Mouse (Mus musculus): ENCODE results near the gene Ucp2. TPM values are rescaled to one million over a fixed set of nuclear protein-coding genes. Genes with fewer than 3 reads are reported as not detected.
A peak's percentile ranks its signal among the peaks of the same experiment; 100 is the strongest.

Gene Ucp2
- polyA plus RNA-seq, 1 experiment from 2014 or later: 617 TPM

DNA sequence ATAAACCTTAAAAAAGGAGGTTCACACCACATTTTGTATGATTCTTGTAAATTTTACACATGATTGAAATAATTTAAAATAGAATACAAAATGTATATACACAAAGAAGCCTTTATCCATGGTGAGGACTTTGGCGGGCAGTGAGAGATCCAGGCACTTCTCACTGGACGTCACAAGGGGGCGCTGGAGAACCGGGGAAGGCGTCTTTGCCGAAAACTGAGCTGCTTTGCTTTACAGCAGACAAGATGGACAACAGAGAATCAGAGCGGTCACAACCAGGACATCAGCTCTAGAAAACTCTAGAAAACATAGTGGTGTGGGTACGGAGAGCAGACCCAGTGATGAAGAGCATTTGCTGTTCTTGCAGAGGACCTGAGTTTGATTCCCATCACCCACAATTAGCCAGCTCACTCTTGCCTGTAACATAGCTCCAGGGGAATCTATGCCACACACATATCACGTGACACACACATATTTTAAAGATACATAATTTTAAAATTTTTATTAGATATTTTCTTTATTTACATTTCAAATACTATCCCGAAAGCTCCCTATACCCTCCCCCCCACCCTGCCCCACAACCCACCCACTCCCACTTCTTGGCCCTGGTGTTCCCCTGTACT lies 27.6 kb downstream of the Ucp2 start:
- ATAC-seq (peak; percentile 75), DNase-seq (ENCODE audit: low spot score) (peak; percentile 90)
- no peak overlapping the region for H3K9ac ChIP-seq (replicated peaks; ENCODE audit: low read depth)
- H3K27ac ChIP-seq (ENCODE audit: low read length): no peak overlapping the region
- no peaks in the 10 kb centered on the region for H3K36me3 ChIP-seq (ENCODE audit: insufficient read depth, low read length)
- no peaks in the 10 kb centered on the region for H3K27me3 ChIP-seq (replicated peaks; ENCODE audit: insufficient read depth, low read length)
- H3K9me3 ChIP-seq (ENCODE audit: low read length): no peaks in the 10 kb centered on the region
- TF ChIP-seq CTCF (IDR thresholded peaks at IDR 0.05) (peak; percentile 96), EP300 (IDR thresholded peaks at IDR 0.05) (no peak)
- 16% methylated on average over 10 of the region's 10 CpGs for WGBS
- H3K4me2 ChIP-seq (replicated peaks; ENCODE audit: low read depth, low read length): no peak overlapping the region; the same call in 1 of the 2 replicates
- no peak overlapping the region for H3K4me3 ChIP-seq (ENCODE audit: low read depth, low read length)
- no peaks in the 10 kb centered on the region for H3K4me1 ChIP-seq (ENCODE audit: insufficient read depth, low read depth, low read length)

DNA sequence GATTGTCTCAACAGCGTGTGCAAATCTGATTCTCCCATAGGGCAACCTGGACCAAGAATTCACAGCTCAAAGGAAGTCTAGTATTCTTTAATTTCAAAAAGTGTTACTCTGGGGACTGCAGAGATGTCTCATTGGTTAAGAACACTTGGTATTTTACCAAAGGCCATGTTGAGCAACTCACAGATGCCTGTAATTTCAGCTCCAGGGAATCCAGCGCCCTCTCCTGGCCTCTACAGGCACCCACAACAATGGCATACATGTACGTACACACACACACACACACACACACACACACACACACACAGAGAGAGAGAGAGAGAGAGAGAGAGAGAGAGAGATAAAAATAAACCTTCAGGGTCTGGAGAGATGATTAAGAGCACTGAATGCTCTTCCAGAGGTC lies 29.1 kb downstream of the Ucp2 start:
- Histone ChIP-seq H3K4me3 (ENCODE audit: low read depth, low read length) (no peak overlapping the region), H3K4me1 (ENCODE audit: insufficient read depth, low read depth, low read length) (no peaks in the 10 kb centered on the region), H3K9ac (replicated peaks; ENCODE audit: low read depth) (no peak overlapping the region), H3K9me3 (ENCODE audit: low read length) (no peaks in the 10 kb centered on the region), H3K27ac (ENCODE audit: low read length) (no peak overlapping the region), H3K27me3 (replicated peaks; ENCODE audit: insufficient read depth, low read length) (no peaks in the 10 kb centered on the region), H3K4me2 (replicated peaks; ENCODE audit: low read depth, low read length) (no peak overlapping the region), H3K36me3 (ENCODE audit: insufficient read depth, low read length) (no peaks in the 10 kb centered on the region)
- WGBS: 68% methylated on average over 3 of the region's 3 CpGs
- DNase-seq (ENCODE audit: low spot score) (no peak), ATAC-seq (no peak)
- TF ChIP-seq CTCF (IDR thresholded peaks at IDR 0.05): no peak
- TF ChIP-seq EP300 (IDR thresholded peaks at IDR 0.05): no peak

DNA sequence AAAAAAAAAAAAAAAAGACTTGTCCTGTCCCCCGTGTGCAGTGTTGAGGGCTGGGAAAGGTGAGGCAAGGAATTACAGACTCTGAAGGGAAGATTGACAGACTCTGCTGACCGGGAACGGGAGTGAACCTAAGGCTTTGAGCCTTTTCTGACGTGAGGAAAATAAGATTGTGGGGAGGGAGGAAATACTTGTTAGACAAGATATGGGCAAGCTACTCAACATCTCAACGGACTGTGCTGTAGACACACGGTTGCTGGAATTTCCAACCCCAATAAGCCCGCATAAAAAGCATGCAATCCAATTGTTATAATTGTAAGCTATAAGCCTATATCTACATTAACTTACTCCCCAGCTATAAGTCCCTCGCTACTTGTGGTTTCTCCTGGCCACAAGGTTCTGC lies 31.5 kb downstream of the Ucp2 start:
- Histone ChIP-seq H3K4me2 (replicated peaks; ENCODE audit: low read depth, low read length) (no peak overlapping the region), H3K27ac (ENCODE audit: low read length) (no peak overlapping the region), H3K9me3 (ENCODE audit: low read length) (no peaks in the 10 kb centered on the region), H3K27me3 (replicated peaks; ENCODE audit: insufficient read depth, low read length) (no peaks in the 10 kb centered on the region), H3K4me1 (ENCODE audit: insufficient read depth, low read depth, low read length) (no peaks in the 10 kb centered on the region), H3K4me3 (ENCODE audit: low read depth, low read length) (no peak overlapping the region), H3K9ac (replicated peaks; ENCODE audit: low read depth) (no peak overlapping the region), H3K36me3 (ENCODE audit: insufficient read depth, low read length) (no peaks in the 10 kb centered on the region)
- DNase-seq (ENCODE audit: low spot score): no peak
- 56% methylated on average over 8 of the region's 8 CpGs for WGBS
- no peak for ATAC-seq
- no peak for TF ChIP-seq EP300 (IDR thresholded peaks at IDR 0.05)
- no peak for TF ChIP-seq CTCF (IDR thresholded peaks at IDR 0.05)

DNA sequence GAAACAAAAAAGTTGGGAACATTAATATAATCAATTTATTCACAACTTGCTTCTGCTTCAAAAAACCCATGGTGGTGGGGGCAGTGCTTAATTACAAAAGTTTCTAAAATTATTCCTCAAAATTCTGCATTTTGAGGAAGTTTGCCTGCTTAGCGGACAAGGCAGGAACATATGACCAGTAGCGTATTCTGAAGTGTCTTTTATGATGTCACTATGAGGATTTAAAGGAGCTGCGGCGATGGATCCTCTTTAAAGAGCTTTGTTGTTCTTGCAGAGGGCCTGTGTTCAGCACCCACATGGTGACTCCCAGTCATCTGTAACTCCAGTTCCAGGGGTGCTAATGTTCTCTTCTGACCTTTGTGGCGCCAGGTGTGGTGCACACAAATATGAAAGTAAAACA lies 37.6 kb downstream of the Ucp2 start:
- DNase-seq (ENCODE audit: low spot score) (no peak), ATAC-seq (no peak)
- H3K9ac ChIP-seq (replicated peaks; ENCODE audit: low read depth): no peak overlapping the region
- no peaks in the 10 kb centered on the region for H3K36me3 ChIP-seq (ENCODE audit: insufficient read depth, low read length)
- no peak overlapping the region for H3K4me2 ChIP-seq (replicated peaks; ENCODE audit: low read depth, low read length)
- 89% methylated on average over 5 of the region's 5 CpGs for WGBS
- H3K27ac ChIP-seq (ENCODE audit: low read length): no peak overlapping the region
- no peaks in the 10 kb centered on the region for H3K9me3 ChIP-seq (ENCODE audit: low read length)
- TF ChIP-seq CTCF (IDR thresholded peaks at IDR 0.05) (no peak), EP300 (IDR thresholded peaks at IDR 0.05) (no peak)
- H3K4me3 ChIP-seq (ENCODE audit: low read depth, low read length): no peak overlapping the region
- H3K27me3 ChIP-seq (replicated peaks; ENCODE audit: insufficient read depth, low read length): no peaks in the 10 kb centered on the region
- H3K4me1 ChIP-seq (ENCODE audit: insufficient read depth, low read depth, low read length): no peaks in the 10 kb centered on the region; the same call in 1 of the 2 replicates

DNA sequence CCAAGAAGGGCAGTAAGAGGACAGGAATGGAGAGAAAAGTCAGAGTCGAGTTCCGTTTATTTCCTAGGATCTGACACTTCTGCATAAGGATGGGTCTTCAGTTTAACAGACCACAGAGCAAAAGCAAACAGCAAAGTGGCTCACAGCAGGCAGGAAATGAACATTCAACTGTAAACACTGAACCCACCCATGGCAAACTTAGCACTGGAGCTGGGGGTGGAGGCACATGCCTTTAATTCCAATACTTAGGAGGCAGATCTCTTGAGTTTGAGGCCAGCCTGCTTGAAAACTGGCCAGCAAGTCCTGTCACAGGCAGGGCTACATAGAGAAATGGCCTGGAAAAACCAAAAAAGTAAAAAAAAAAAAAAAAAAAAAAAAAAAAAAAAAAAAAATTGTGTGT lies 40.4 kb downstream of the Ucp2 start:
- H3K4me1 ChIP-seq (ENCODE audit: insufficient read depth, low read depth, low read length): peaks cover 4% of the 10 kb centered on the region; the same call in 1 of the 2 replicates
- no peaks in the 10 kb centered on the region for H3K27me3 ChIP-seq (replicated peaks; ENCODE audit: insufficient read depth, low read length)
- no peak overlapping the region for H3K4me3 ChIP-seq (ENCODE audit: low read depth, low read length)
- no peaks in the 10 kb centered on the region for H3K36me3 ChIP-seq (ENCODE audit: insufficient read depth, low read length)
- H3K9ac ChIP-seq (replicated peaks; ENCODE audit: low read depth): no peak overlapping the region; the same call in 1 of the 2 replicates
- H3K9me3 ChIP-seq (ENCODE audit: low read length): no peaks in the 10 kb centered on the region
- peak; percentile 21 for DNase-seq (ENCODE audit: low spot score)
- ATAC-seq: no peak
- TF ChIP-seq EP300 (IDR thresholded peaks at IDR 0.05): no peak
- TF ChIP-seq CTCF (IDR thresholded peaks at IDR 0.05): no peak
- WGBS: 27% methylated on average over 2 of the region's 2 CpGs
- H3K4me2 ChIP-seq (replicated peaks; ENCODE audit: low read depth, low read length): 0 out of 2 replicates have a peak overlapping the region, but pooled peaks have one; percentile 8
- peak overlapping the region; percentile 43 for H3K27ac ChIP-seq (ENCODE audit: low read length)

DNA sequence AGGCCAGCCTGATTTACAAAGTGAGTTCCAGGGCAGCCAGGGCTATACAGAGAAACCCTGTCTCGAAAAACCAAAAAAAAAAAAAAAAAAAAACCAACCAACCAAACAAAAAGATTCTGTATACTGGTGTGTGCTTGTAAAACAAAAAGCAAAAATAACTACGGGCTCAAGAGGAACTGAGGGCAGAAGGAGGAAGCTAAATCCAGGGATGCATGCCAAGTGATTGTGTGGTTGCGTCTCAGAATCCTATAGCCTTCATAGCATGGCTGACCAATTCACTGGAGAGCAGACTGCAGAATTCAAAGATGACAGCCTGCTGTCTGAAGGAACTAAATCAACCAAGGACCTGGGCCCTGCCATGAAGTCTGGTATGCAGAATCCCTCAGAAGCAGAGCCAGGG lies 41.1 kb downstream of the Ucp2 start:
- no peak for ATAC-seq
- H3K4me1 ChIP-seq (ENCODE audit: insufficient read depth, low read depth, low read length): peaks cover 4% of the 10 kb centered on the region; the same call in 1 of the 2 replicates
- no peak overlapping the region for H3K4me2 ChIP-seq (replicated peaks; ENCODE audit: low read depth, low read length)
- 55% methylated on average over 3 of the region's 3 CpGs for WGBS
- no peak overlapping the region for H3K27ac ChIP-seq (ENCODE audit: low read length)
- no peak overlapping the region for H3K9ac ChIP-seq (replicated peaks; ENCODE audit: low read depth)
- H3K27me3 ChIP-seq (replicated peaks; ENCODE audit: insufficient read depth, low read length): no peaks in the 10 kb centered on the region
- no peak overlapping the region for H3K4me3 ChIP-seq (ENCODE audit: low read depth, low read length)
- DNase-seq (ENCODE audit: low spot score): no peak
- no peaks in the 10 kb centered on the region; the same call in 1 of the 2 replicates for H3K36me3 ChIP-seq (ENCODE audit: insufficient read depth, low read length)
- TF ChIP-seq CTCF (IDR thresholded peaks at IDR 0.05): no peak
- TF ChIP-seq EP300 (IDR thresholded peaks at IDR 0.05): no peak
- H3K9me3 ChIP-seq (ENCODE audit: low read length): no peaks in the 10 kb centered on the region

Measured in lung, postnatal 0 days (tissue).